Mouse (Mus musculus) cerebellum, adult 9-11 months (tissue): ENCODE results near the gene Pax8.

Experiments
- DNase-seq: peaks from one replicate; pipeline ENCODE4 v3.0.0; 2022

The Pax8 gene

GRCm38 (mm10) chr2:24409166-24409565 is 66.2 kb downstream of the Pax8 start:
- DNase-seq: peak; percentile 45

GRCm38 (mm10) chr2:24407701-24408485 is 67.5 kb downstream of the Pax8 start:
- peak; percentile 77 for DNase-seq

GRCm38 (mm10) chr2:24405345-24406012 is 69.9 kb downstream of the Pax8 start:
- DNase-seq: peak; percentile 56

- DNase-seq: no peak
Measured at GRCm38 (mm10) chr2:24400711-24401110, 74.7 kb downstream of the Pax8 start.

- DNase-seq: no peak
Measured at GRCm38 (mm10) chr2:24397115-24397514, 78.3 kb downstream of the Pax8 start.

- no peak for DNase-seq
Measured at GRCm38 (mm10) chr2:24393251-24393650, 82.1 kb downstream of the Pax8 start.

GRCm38 (mm10) chr2:24387361-24388283 is 87.8 kb downstream of the Pax8 start:
- no peak for DNase-seq

- DNase-seq: no peak
Measured at GRCm38 (mm10) chr2:24386964-24387320, 88.5 kb downstream of the Pax8 start.

GRCm38 (mm10) chr2:24386158-24386963 is 89.0 kb downstream of the Pax8 start:
- no peak for DNase-seq

GRCm38 (mm10) chr2:24385111-24385961 is 90.1 kb downstream of the Pax8 start:
- no peak for DNase-seq

GRCm38 (mm10) chr2:24384393-24384792 is 91.0 kb downstream of the Pax8 start:
- DNase-seq: no peak

GRCm38 (mm10) chr2:24383636-24384035 is 91.8 kb downstream of the Pax8 start:
- DNase-seq: no peak

GRCm38 (mm10) chr2:24382456-24383230 is 92.8 kb downstream of the Pax8 start:
- no peak for DNase-seq

- DNase-seq: no peak
Measured at GRCm38 (mm10) chr2:24378747-24379450, 96.5 kb downstream of the Pax8 start.
